Mouse (Mus musculus) urinary bladder, postnatal 14 days (tissue): ENCODE measurements around the gene Pdcd1lg2.
"Not testable (repeated sequence)": the region's sequence is repeated elsewhere in the genome, so short reads cannot be mapped to it uniquely, and the experiment has no call there.

Experiments
- DNase-seq: peaks from one replicate; pipeline ENCODE4 v3.0.0; 2021; ENCODE audit warnings: low spot score

Pdcd1lg2 gene

GRCm38 (mm10) chr19:29383368-29383767 lies 27.4 kb upstream of the Pdcd1lg2 start:
- DNase-seq, result no peak

- DNase-seq, result no peak
Observed at GRCm38 (mm10) chr19:29384412-29384811, 26.3 kb upstream of the Pdcd1lg2 start.

- peak; percentile 64 for DNase-seq
Observed at GRCm38 (mm10) chr19:29384994-29385393, 25.7 kb upstream of the Pdcd1lg2 start.

- no peak for DNase-seq
Observed at GRCm38 (mm10) chr19:29385822-29386221, 24.9 kb upstream of the Pdcd1lg2 start.

GRCm38 (mm10) chr19:29388818-29389217 lies 21.9 kb upstream of the Pdcd1lg2 start:
- DNase-seq, result no peak

- no peak for DNase-seq
Observed at GRCm38 (mm10) chr19:29390483-29390882, 20.2 kb upstream of the Pdcd1lg2 start.

- DNase-seq, result no peak
Observed at GRCm38 (mm10) chr19:29391279-29391678, 19.4 kb upstream of the Pdcd1lg2 start.

GRCm38 (mm10) chr19:29393333-29393732 lies 17.4 kb upstream of the Pdcd1lg2 start:
- DNase-seq, result no peak

GRCm38 (mm10) chr19:29394721-29395120 lies 16.0 kb upstream of the Pdcd1lg2 start:
- DNase-seq, result no peak

GRCm38 (mm10) chr19:29396353-29396752 lies 14.4 kb upstream of the Pdcd1lg2 start:
- no peak for DNase-seq

GRCm38 (mm10) chr19:29399786-29400185 lies 10.9 kb upstream of the Pdcd1lg2 start:
- no peak for DNase-seq

- no peak for DNase-seq
Observed at GRCm38 (mm10) chr19:29400466-29400865, 10.3 kb upstream of the Pdcd1lg2 start.

- no peak for DNase-seq
Observed at GRCm38 (mm10) chr19:29402621-29403020, 8.1 kb upstream of the Pdcd1lg2 start.

GRCm38 (mm10) chr19:29403251-29403650 lies 7.5 kb upstream of the Pdcd1lg2 start:
- no peak for DNase-seq

GRCm38 (mm10) chr19:29405388-29405787 lies 5.3 kb upstream of the Pdcd1lg2 start:
- DNase-seq, result no peak

GRCm38 (mm10) chr19:29406042-29407017 lies 4.4 kb upstream of the Pdcd1lg2 start:
- DNase-seq, result no peak

- DNase-seq, result no peak
Observed at GRCm38 (mm10) chr19:29412476-29413420, 2.0 kb downstream of the Pdcd1lg2 start.

GRCm38 (mm10) chr19:29414513-29414912 lies 3.8 kb downstream of the Pdcd1lg2 start:
- no peak for DNase-seq

- DNase-seq, result not testable (repeated sequence)
Observed at GRCm38 (mm10) chr19:29414917-29415316, 4.2 kb downstream of the Pdcd1lg2 start.

- no peak for DNase-seq
Observed at GRCm38 (mm10) chr19:29416393-29416902, 5.7 kb downstream of the Pdcd1lg2 start.

- no peak for DNase-seq
Observed at GRCm38 (mm10) chr19:29417188-29417587, 6.5 kb downstream of the Pdcd1lg2 start.

- no peak for DNase-seq
Observed at GRCm38 (mm10) chr19:29417894-29418293, 7.2 kb downstream of the Pdcd1lg2 start.
